Mouse (Mus musculus): ENCODE measurements at regions not wholly inside any gene's neighbourhood (a gene's known extent, or its start where the extent isn't known, plus 50 kb on each side); places are given as distances from the start of the nearest gene placed in this dataset.

- no peak overlapping the region for H3K4me3 ChIP-seq (ENCODE audit: low read depth, low read length)
- H3K9ac ChIP-seq (ENCODE audit: low read depth, low read length), result no peak overlapping the region
- no peak overlapping the region for H3K4me2 ChIP-seq (replicated peaks; ENCODE audit: low read depth)
- no peak for ATAC-seq
- no peaks in the 10 kb centered on the region for H3K9me3 ChIP-seq (ENCODE audit: control insufficient read depth)
- H3K4me1 ChIP-seq (replicated peaks; ENCODE audit: control insufficient read depth, insufficient read depth, low read length), result no peaks in the 10 kb centered on the region
- H3K27me3 ChIP-seq (replicated peaks; ENCODE audit: control insufficient read depth, insufficient read depth, low read length), result no peaks in the 10 kb centered on the region
- WGBS, result 41% methylated on average over 1 of the region's 1 CpGs
- TF ChIP-seq CTCF (IDR thresholded peaks at IDR 0.05; ENCODE audit: low read depth), result no peak
- H3K36me3 ChIP-seq (ENCODE audit: control insufficient read depth, insufficient read depth), result no peaks in the 10 kb centered on the region
- no peak overlapping the region for H3K27ac ChIP-seq (ENCODE audit: low read depth, low read length)
Observed at GRCm38 (mm10) chr13:64594376-64594775, 96.8 kb upstream of the Fam240b start.

GRCm38 (mm10) chr13:64573711-64574110 is 76.1 kb upstream of the Fam240b start:
- no peak overlapping the region for H3K27ac ChIP-seq (ENCODE audit: low read depth, low read length)
- no peak for ATAC-seq

GRCm38 (mm10) chr13:64568876-64569275 is 71.3 kb upstream of the Fam240b start:
- WGBS, result 88% methylated on average over 6 of the region's 6 CpGs
- Histone ChIP-seq H3K27ac (ENCODE audit: low read depth, low read length) (no peak overlapping the region), H3K36me3 (ENCODE audit: control insufficient read depth, insufficient read depth) (no peaks in the 10 kb centered on the region), H3K4me3 (ENCODE audit: low read depth, low read length) (no peak overlapping the region), H3K4me1 (replicated peaks; ENCODE audit: control insufficient read depth, insufficient read depth, low read length) (no peaks in the 10 kb centered on the region), H3K9me3 (ENCODE audit: control insufficient read depth) (no peaks in the 10 kb centered on the region), H3K27me3 (replicated peaks; ENCODE audit: control insufficient read depth, insufficient read depth, low read length) (no peaks in the 10 kb centered on the region), H3K9ac (ENCODE audit: low read depth, low read length) (no peak overlapping the region), H3K4me2 (replicated peaks; ENCODE audit: low read depth) (no peak overlapping the region)
- no peak for ATAC-seq
- no peak for TF ChIP-seq CTCF (IDR thresholded peaks at IDR 0.05; ENCODE audit: low read depth)

More at GRCm38 (mm10) chr13:64573711-64574110, 76.1 kb upstream of the Fam240b start:
- Histone ChIP-seq H3K27me3 (replicated peaks; ENCODE audit: control insufficient read depth, insufficient read depth, low read length) (no peaks in the 10 kb centered on the region), H3K9me3 (ENCODE audit: control insufficient read depth) (no peaks in the 10 kb centered on the region), H3K4me2 (replicated peaks; ENCODE audit: low read depth) (no peak overlapping the region), H3K36me3 (ENCODE audit: control insufficient read depth, insufficient read depth) (no peaks in the 10 kb centered on the region), H3K9ac (ENCODE audit: low read depth, low read length) (no peak overlapping the region), H3K4me1 (replicated peaks; ENCODE audit: control insufficient read depth, insufficient read depth, low read length) (no peaks in the 10 kb centered on the region), H3K4me3 (ENCODE audit: low read depth, low read length) (no peak overlapping the region)
- peak; percentile 54 for TF ChIP-seq CTCF (IDR thresholded peaks at IDR 0.05; ENCODE audit: low read depth)
- WGBS, result 61% methylated on average over 2 of the region's 2 CpGs

- Histone ChIP-seq H3K9me3 (ENCODE audit: control insufficient read depth) (no peaks in the 10 kb centered on the region), H3K27me3 (replicated peaks; ENCODE audit: control insufficient read depth, insufficient read depth, low read length) (no peaks in the 10 kb centered on the region), H3K9ac (ENCODE audit: low read depth, low read length) (no peak overlapping the region), H3K27ac (ENCODE audit: low read depth, low read length) (no peak overlapping the region), H3K4me2 (replicated peaks; ENCODE audit: low read depth) (no peak overlapping the region), H3K4me3 (ENCODE audit: low read depth, low read length) (no peak overlapping the region), H3K36me3 (ENCODE audit: control insufficient read depth, insufficient read depth) (no peaks in the 10 kb centered on the region), H3K4me1 (replicated peaks; ENCODE audit: control insufficient read depth, insufficient read depth, low read length) (no peaks in the 10 kb centered on the region)
- WGBS, result 86% methylated on average over 2 of the region's 2 CpGs
- TF ChIP-seq CTCF (IDR thresholded peaks at IDR 0.05; ENCODE audit: low read depth), result no peak
- ATAC-seq, result no peak
Observed at GRCm38 (mm10) chr13:64566966-64567708, 69.5 kb upstream of the Fam240b start.

GRCm38 (mm10) chr13:64565791-64566190 is 68.2 kb upstream of the Fam240b start:
- Histone ChIP-seq H3K27me3 (replicated peaks; ENCODE audit: control insufficient read depth, insufficient read depth, low read length) (no peaks in the 10 kb centered on the region), H3K36me3 (ENCODE audit: control insufficient read depth, insufficient read depth) (no peaks in the 10 kb centered on the region), H3K27ac (ENCODE audit: low read depth, low read length) (no peak overlapping the region), H3K4me1 (replicated peaks; ENCODE audit: control insufficient read depth, insufficient read depth, low read length) (no peaks in the 10 kb centered on the region), H3K4me3 (ENCODE audit: low read depth, low read length) (no peak overlapping the region), H3K9me3 (ENCODE audit: control insufficient read depth) (no peaks in the 10 kb centered on the region), H3K9ac (ENCODE audit: low read depth, low read length) (no peak overlapping the region), H3K4me2 (replicated peaks; ENCODE audit: low read depth) (no peak overlapping the region)
- no peak for ATAC-seq
- no peak for TF ChIP-seq CTCF (IDR thresholded peaks at IDR 0.05; ENCODE audit: low read depth)
